Mouse (Mus musculus) small intestine, adult 2 months (tissue): Measurements from ENCODE around the gene Fam83d. TPM values are rescaled to one million over a fixed set of nuclear protein-coding genes. Genes with fewer than 3 reads are reported as not detected.
A peak's percentile ranks its signal among the peaks of the same experiment; 100 is the strongest.

Experiments used
- H3K27ac ChIP-seq: fragments of 200-500 bp; 2 replicates; pipeline ENCODE4 v1.5.1; 2012; ENCODE audit warnings: low read depth, low read length, control low read depth, inconsistent platforms; ENCODE audit not compliant: insufficient read depth
- H3K27me3 ChIP-seq: fragments of 200-500 bp; 2 replicates; pipeline ENCODE4 v1.6.1; 2012; ENCODE audit warnings: mild to moderate bottlenecking, moderate library complexity, low read length, inconsistent platforms; ENCODE audit not compliant: control insufficient read depth, insufficient read depth
- H3K36me3 ChIP-seq: fragments of 200-500 bp; 2 replicates; pipeline ENCODE4 v1.6.1; 2012; ENCODE audit warnings: mild to moderate bottlenecking, low read length, control low read depth, inconsistent platforms; ENCODE audit not compliant: control insufficient read depth, insufficient read depth
- H3K4me1 ChIP-seq: fragments of 200-500 bp; 2 replicates; pipeline ENCODE4 v1.6.1; 2012; ENCODE audit warnings: low read length, inconsistent platforms, mixed read lengths; ENCODE audit not compliant: control insufficient read depth, insufficient read depth, insufficient read length
- H3K4me3 ChIP-seq: fragments of 200-500 bp; 2 replicates; pipeline ENCODE4 v1.5.1; 2012; ENCODE audit warnings: low read depth, mild to moderate bottlenecking, control low read depth, inconsistent platforms, low read length, moderate library complexity
- CTCF ChIP-seq: fragments of 200-500 bp; IDR thresholded peaks from 2 replicates; pipeline ENCODE4 v1.5.1; 2012; ENCODE audit warnings: low read depth, mild to moderate bottlenecking, control low read depth, inconsistent platforms, low read length, moderate library complexity, mixed read lengths; ENCODE audit not compliant: insufficient replicate concordance, insufficient read length; ENCODE audit errors: extremely low read depth
- POLR2A ChIP-seq: fragments of 200-500 bp; IDR thresholded peaks from 2 replicates; pipeline ENCODE4 v1.6.1; 2012; ENCODE audit warnings: low read depth, mild to moderate bottlenecking, control low read depth, inconsistent platforms, low read length, moderate library complexity
- WGBS: fragments of 180-500 bp; shearing (Covaris S2); methylation state at CpG from one replicate; pipeline ENCODE4 v1.1.7; 2018; 5-methylcytosine and 5-hydroxymethylcytosine counted together
- polyA plus RNA-seq: library from polyadenylated mRNA; depleted of rRNA; stranded (reverse); fragments of >200 nt; gene quantifications from 2 replicates; pipeline ENCODE4 v1.2.3, GENCODE M21; 2012

Gene Fam83d
- polyA plus RNA-seq, 1 experiment, result 21.3 TPM

DNA sequence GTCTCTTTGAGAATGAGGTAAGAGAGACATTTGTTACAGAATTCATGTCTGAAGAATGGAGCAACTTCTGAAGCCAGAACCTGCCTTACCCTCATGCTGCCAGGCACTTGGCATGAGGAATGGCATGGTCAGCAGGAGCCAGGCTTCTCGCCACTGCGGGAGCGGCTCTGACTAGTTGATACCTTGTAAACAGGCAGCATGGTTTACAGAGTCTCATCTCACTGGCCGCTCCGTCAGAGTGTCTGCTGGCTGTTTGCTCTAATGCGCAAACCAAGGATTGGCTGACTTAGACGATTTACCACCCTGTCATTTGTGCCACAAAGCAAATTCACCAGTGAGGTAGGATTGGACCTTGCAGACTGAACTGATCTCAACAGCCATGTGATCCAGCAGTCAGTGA, 13.2 kb downstream of the Fam83d start:
- Histone ChIP-seq H3K36me3 (peaks cover 32% of the 10 kb centered on the region), H3K4me1 (peaks cover 13% of the 10 kb centered on the region), H3K4me3 (no peak overlapping the region), H3K27me3 (no peaks in the 10 kb centered on the region), H3K27ac (no peak overlapping the region)
- 87% methylated on average over 7 of the region's 7 CpGs for WGBS
- TF ChIP-seq CTCF (no peak), POLR2A (no peak)

GRCm38 (mm10) chr2:158786927-158787795, 19.3 kb downstream of the Fam83d start:
- H3K4me3 ChIP-seq, result no peak overlapping the region
- no peaks in the 10 kb centered on the region for H3K27me3 ChIP-seq
- TF ChIP-seq CTCF (no peak), POLR2A (no peak)
- peaks cover 16% of the 10 kb centered on the region for H3K36me3 ChIP-seq
- 72% methylated on average over 14 of the region's 14 CpGs for WGBS
- no peaks in the 10 kb centered on the region for H3K4me1 ChIP-seq
- H3K27ac ChIP-seq, result no peak overlapping the region

- Histone ChIP-seq H3K4me1 (peaks cover 5% of the 10 kb centered on the region; the same call in 1 of the 2 replicates), H3K36me3 (no peaks in the 10 kb centered on the region), H3K4me3 (peak within 1 kb of the TSS; percentile 92), H3K27ac (peak within 1 kb of the TSS; percentile 78), H3K27me3 (no peaks in the 10 kb centered on the region)
- TF ChIP-seq CTCF (no peak), POLR2A (peak; percentile 63; the same call in 1 of the 2 replicates)
- WGBS, result under 1% methylated on average over 33 of the region's 33 CpGs
Measured at GRCm38 (mm10) chr2:158794494-158795004, 26.7 kb downstream of the Fam83d start, which contains the start of gene Dhx35. Gene Dhx35, plus strand, starts transcription at chr2:158794807.

DNA sequence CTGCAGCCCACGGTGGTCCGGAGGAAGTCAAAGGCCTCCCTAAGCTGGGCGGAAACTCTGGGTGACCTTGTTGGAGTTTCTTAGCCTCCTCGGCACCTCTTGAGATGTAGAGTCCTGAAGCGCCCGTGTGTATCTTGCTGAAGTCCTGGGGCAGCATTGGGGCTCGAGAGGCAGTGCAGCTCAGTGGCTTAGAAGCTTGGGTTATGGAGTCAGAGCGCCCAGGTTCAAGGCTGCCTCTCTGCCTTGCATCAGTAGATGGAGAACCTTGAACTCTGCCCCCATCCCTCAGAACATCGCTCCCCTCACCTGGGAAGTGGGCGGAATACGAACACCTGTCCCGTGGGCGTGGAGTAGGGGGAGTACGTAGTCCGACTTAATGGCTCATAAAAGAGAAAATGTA, 27.1 kb downstream of the Fam83d start:
- WGBS, result 3% methylated on average over 15 of the region's 15 CpGs
- peaks cover 5% of the 10 kb centered on the region; the same call in 1 of the 2 replicates for H3K4me1 ChIP-seq
- H3K27me3 ChIP-seq, result no peaks in the 10 kb centered on the region
- peak overlapping the region; percentile 92 for H3K4me3 ChIP-seq
- peak overlapping the region; percentile 78 for H3K27ac ChIP-seq
- peaks cover 2% of the 10 kb centered on the region; the same call in 1 of the 2 replicates for H3K36me3 ChIP-seq
- no peak for TF ChIP-seq CTCF
- no peak for TF ChIP-seq POLR2A

- H3K36me3 ChIP-seq, result peaks cover 2% of the 10 kb centered on the region; the same call in 1 of the 2 replicates
- peaks cover 5% of the 10 kb centered on the region; the same call in 1 of the 2 replicates for H3K4me1 ChIP-seq
- no peak overlapping the region for H3K27ac ChIP-seq
- H3K4me3 ChIP-seq, result no peak overlapping the region
- TF ChIP-seq POLR2A (no peak), CTCF (no peak)
- WGBS, result 77% methylated on average over 2 of the region's 2 CpGs
- H3K27me3 ChIP-seq, result no peaks in the 10 kb centered on the region
Measured at GRCm38 (mm10) chr2:158795875-158796274, 28.0 kb downstream of the Fam83d start.

DNA sequence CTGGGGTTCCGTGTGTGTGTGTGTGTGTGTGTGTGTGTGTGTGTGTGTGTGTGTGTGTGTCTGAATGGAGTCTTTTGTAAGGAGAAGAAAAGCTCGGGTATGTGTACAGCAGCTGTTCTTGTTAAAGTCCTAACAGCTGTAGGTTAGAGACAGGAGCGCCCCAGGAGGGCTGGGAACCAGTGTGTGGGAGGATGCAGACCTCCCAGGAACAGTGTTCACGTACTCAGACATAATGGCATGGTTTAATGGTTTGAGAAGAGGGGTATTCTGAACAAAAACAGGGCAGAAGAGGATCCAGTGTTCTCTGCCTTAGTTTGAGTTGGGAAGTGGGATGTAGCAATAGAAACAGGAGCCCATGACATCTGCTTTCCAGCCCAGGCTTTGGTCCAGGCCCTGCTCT, 31.4 kb downstream of the Fam83d start:
- H3K27me3 ChIP-seq, result no peaks in the 10 kb centered on the region
- H3K4me3 ChIP-seq, result no peak overlapping the region
- 76% methylated on average over 4 of the region's 4 CpGs for WGBS
- TF ChIP-seq POLR2A (no peak), CTCF (no peak)
- H3K4me1 ChIP-seq, result peaks cover 12% of the 10 kb centered on the region
- H3K27ac ChIP-seq, result no peak overlapping the region
- peaks cover 16% of the 10 kb centered on the region for H3K36me3 ChIP-seq

GRCm38 (mm10) chr2:158800788-158801187, 32.9 kb downstream of the Fam83d start:
- Histone ChIP-seq H3K4me1 (peaks cover 7% of the 10 kb centered on the region), H3K4me3 (no peak overlapping the region), H3K27ac (no peak overlapping the region), H3K36me3 (peaks cover 16% of the 10 kb centered on the region), H3K27me3 (no peaks in the 10 kb centered on the region)
- no peak for TF ChIP-seq CTCF
- no peak for TF ChIP-seq POLR2A
- WGBS, result 99% methylated on average over 8 of the region's 8 CpGs
